Mouse (Mus musculus) 3134 (cell line): ENCODE measurements at regions not wholly inside any gene's neighbourhood (a gene's known extent, or its start where the extent isn't known, plus 50 kb on each side); places are given as distances from the start of the nearest gene placed in this dataset.
"Not testable (repeated sequence)": the region's sequence is repeated elsewhere in the genome, so short reads cannot be mapped to it uniquely, and the experiment has no call there.

Source experiments
- DNase-seq: peaks from one replicate; pipeline ENCODE4 v3.0.0-alpha.2; 2011; ENCODE audit warnings: low spot score; ENCODE audit not compliant: insufficient read length; ENCODE audit errors: extremely low read depth

GRCm38 (mm10) chr1:114641215-114641614 is 1043.3 kb upstream of the Cntnap5a start:
- no peak for DNase-seq

GRCm38 (mm10) chr1:114641854-114642253 is 1042.7 kb upstream of the Cntnap5a start:
- not testable (repeated sequence) for DNase-seq

GRCm38 (mm10) chr1:114673954-114674353 is 1010.6 kb upstream of the Cntnap5a start:
- peak; percentile 60 for DNase-seq

- no peak for DNase-seq
Observed at GRCm38 (mm10) chr1:114681258-114681657, 1003.3 kb upstream of the Cntnap5a start.

GRCm38 (mm10) chr1:114721142-114721541 is 963.4 kb upstream of the Cntnap5a start:
- no peak for DNase-seq

GRCm38 (mm10) chr1:114729167-114729566 is 955.4 kb upstream of the Cntnap5a start:
- DNase-seq, result no peak
